Comparison of ENCODE assay signal across 17 mouse cellular contexts in the genomic region with DNA sequence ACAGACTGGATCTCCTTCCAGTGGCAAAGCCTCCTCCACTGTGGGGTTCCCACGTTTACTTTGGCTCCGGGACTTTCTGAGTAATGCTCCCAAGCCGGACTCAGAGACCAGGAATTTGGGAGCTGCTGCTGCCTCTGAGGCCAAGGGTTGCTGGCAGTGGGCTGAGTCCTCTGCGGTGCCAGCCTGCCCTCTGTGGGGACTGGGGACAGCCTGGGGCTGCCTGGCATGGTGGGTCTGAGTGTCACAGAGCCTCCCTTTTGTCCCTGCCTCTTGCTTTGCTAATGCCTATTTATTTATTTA. TPM values are rescaled to one million over a fixed set of nuclear protein-coding genes. Genes with fewer than 3 reads are reported as not detected.
DNase-seq lines count a peak whose midpoint lies in the region; ATAC-seq lines count a peak whose summit lies in the region.
"Had no signal": no experiment of that assay in that cellular context is flagged by ENCODE, and none has a peak within 500 bp of the region (broad histone marks: within the 10 kb centered on the region; RNA-seq: fewer than 3 reads in every experiment).

No protein-coding gene starts in this region.

- H3K4me2 ChIP-seq in heart, embryonic 12.5 days = no peak overlapping the region
- H3K4me2 ChIP-seq: neural tube, embryonic 12.5 days had no signal

- no peak overlapping the region for H3K4me3 ChIP-seq in heart, embryonic 12.5 days
- no peak overlapping the region for H3K4me3 ChIP-seq in limb, embryonic 10.5 days
- H3K4me3 ChIP-seq: embryonic facial prominence, embryonic 10.5 days; heart, adult 2 months; neural tube, embryonic 12.5 days had no signal

- peaks cover 8% of the 10 kb centered on the region for H3K4me1 ChIP-seq in heart, embryonic 12.5 days (replicated peaks)
- 0 out of 2 replicates have a peak, but pooled peaks cover 19% of the 10 kb centered on the region for H3K4me1 ChIP-seq in limb, embryonic 10.5 days

- peak; percentile 11 for DNase-seq in adrenal gland, postnatal 10 days
- DNase-seq in adrenal gland, adult (ENCODE audit: inconsistent age in 2 of 2, low spot score in 1 of 2) = no peak
- DNase-seq in heart, postnatal 10 days = peak; percentile 9 to 40
- peak; percentile 32 for DNase-seq in left cerebral cortex, postnatal 4 days
- no peak for DNase-seq in left cerebral cortex, adult 11 months (ENCODE audit: low spot score)
- no peak for DNase-seq in limb, embryonic 10.5 days (ENCODE audit: low spot score)
- DNase-seq in ovary, postnatal 36 days (ENCODE audit: low spot score) = no peak
- DNase-seq: kidney, adult 9 months; kidney, postnatal 36 days; liver, postnatal 0 days; right cerebral cortex, postnatal 25 days; thymus, postnatal 25 days had no signal

- intact Hi-C loops in heart, postnatal 10 days (cut with DNase I) = no loop called here
- intact Hi-C loops in left cerebral cortex, postnatal 4 days (cut with DNase I) = no loop called here

- no peaks in the 10 kb centered on the region for H3K36me3 ChIP-seq in heart, embryonic 12.5 days
- no peaks in the 10 kb centered on the region for H3K36me3 ChIP-seq in limb, embryonic 10.5 days
- H3K36me3 ChIP-seq: embryonic facial prominence, embryonic 10.5 days; neural tube, embryonic 12.5 days had no signal

- H3K27me3 ChIP-seq in heart, embryonic 12.5 days (replicated peaks) = peaks cover 6% of the 10 kb centered on the region; the same call in 1 of the 2 replicates
- H3K27me3 ChIP-seq in limb, embryonic 10.5 days (ENCODE audit: low read depth, poor library complexity, severe bottlenecking) = no peaks in the 10 kb centered on the region
- H3K27me3 ChIP-seq: neural tube, embryonic 12.5 days had no signal

- no peak overlapping the region for H3K9ac ChIP-seq in heart, embryonic 12.5 days
- H3K9ac ChIP-seq: liver, postnatal 0 days; neural tube, embryonic 12.5 days had no signal

- ATAC-seq in heart, embryonic 12.5 days (ENCODE audit: insufficient number of reproducible peaks, low FRiP score) = no peak
- ATAC-seq: forebrain, embryonic 14.5 days; liver, postnatal 0 days had no signal

- WGBS in heart, embryonic 12.5 days = 62% methylated on average over 4 of the region's 4 CpGs
- WGBS in limb, embryonic 10.5 days = 84% methylated on average over 4 of the region's 4 CpGs

- H3K9me3 ChIP-seq in heart, embryonic 12.5 days (replicated peaks) = no peaks in the 10 kb centered on the region
- no peaks in the 10 kb centered on the region for H3K9me3 ChIP-seq in limb, embryonic 10.5 days (replicated peaks)
- H3K9me3 ChIP-seq: embryonic facial prominence, embryonic 10.5 days; neural tube, embryonic 12.5 days had no signal

- H3K27ac ChIP-seq in heart, embryonic 12.5 days (ENCODE audit: poor library complexity, severe bottlenecking) = no peak overlapping the region
- H3K27ac ChIP-seq in limb, embryonic 10.5 days = peak overlapping the region; percentile 46; the same call in 1 of the 2 replicates
- H3K27ac ChIP-seq: embryonic facial prominence, embryonic 10.5 days; heart, adult 2 months; neural tube, embryonic 12.5 days had no signal

RNA-seq across cellular contexts. Expression of gene Syf2, which starts 55.6 kb away (rescaled TPM):
- 10 to 100 TPM; 73.1 to 74.6 TPM for total RNA-seq in adrenal gland, postnatal 10 days (2021)
- total RNA-seq in heart, postnatal 10 days (2021) = 10 to 100 TPM; 48.7 TPM
- 55.7 and 61.9 TPM in 2 replicates for polyA plus RNA-seq in heart, embryonic 12.5 days (2016; fragmentation: Nextera tagmentation; extraction: Ambion mirVana)
- 10 to 100 TPM; 37.5 to 40.4 TPM for total RNA-seq in left cerebral cortex, postnatal 4 days (2021)
- 67.3 and 67.9 TPM in 2 replicates for polyA plus RNA-seq in limb, embryonic 10.5 days (2016; fragmentation: Nextera tagmentation; extraction: Ambion mirVana)

Comparison
In these comparisons a context has a peak if more than half of its experiments do, and no peak if none do; other contexts are left out.
1. DNase-seq: peak in adrenal gland, postnatal 10 days (single experiment), heart, postnatal 10 days (2 of 2) and left cerebral cortex, postnatal 4 days (single experiment); none in adrenal gland, adult (0 of 2), left cerebral cortex, adult 11 months (single experiment), limb, embryonic 10.5 days (single experiment) and ovary, postnatal 36 days (single experiment).